Mouse (Mus musculus) ZHBTc4 (cell line): ENCODE measurements around the gene Ifi205.

Source experiments
- DNase-seq: peaks from one replicate; pipeline ENCODE4 v3.0.0-alpha.2; 2011; ENCODE audit warnings: low read depth, low spot score

Gene Ifi205

GRCm38 (mm10) chr1:173973111-173973510 is 58.5 kb downstream of the Ifi205 start:
- peak; percentile 0 for DNase-seq
